Mouse (Mus musculus) kidney, postnatal 14 days (tissue): ENCODE data around the gene Rrp9.
"Not testable (repeated sequence)": the region's sequence is repeated elsewhere in the genome, so short reads cannot be mapped to it uniquely, and the experiment has no call there.

Experiments used
- DNase-seq: peaks from one replicate; pipeline ENCODE4 v3.0.0; 2022; ENCODE audit warnings: mixed read lengths

Rrp9 gene

GRCm38 (mm10) chr9:106476002-106476923 lies 500 bp downstream of the Rrp9 start:
- peak; percentile 53 for DNase-seq

- peak; percentile 100 for DNase-seq
These were observed 1.2 kb downstream of the Rrp9 start, which contains the start of gene Parp3 for GRCm38 (mm10) chr9:106476924-106477484. Gene Parp3 (minus strand): TSS chr9:106476949.

- no peak for DNase-seq
These were observed 1.9 kb downstream of the Rrp9 start for GRCm38 (mm10) chr9:106477649-106478048.

- DNase-seq, result no peak
These were observed 2.3 kb downstream of the Rrp9 start for GRCm38 (mm10) chr9:106478101-106478500.

GRCm38 (mm10) chr9:106480541-106480940 lies 4.8 kb downstream of the Rrp9 start:
- no peak for DNase-seq

- DNase-seq, result no peak
These were observed 5.3 kb downstream of the Rrp9 start for GRCm38 (mm10) chr9:106481075-106481474.

GRCm38 (mm10) chr9:106481676-106482075 lies 5.9 kb downstream of the Rrp9 start:
- no peak for DNase-seq

GRCm38 (mm10) chr9:106482578-106483115 lies 6.9 kb downstream of the Rrp9 start:
- no peak for DNase-seq

- DNase-seq, result no peak
These were observed 7.4 kb downstream of the Rrp9 start for GRCm38 (mm10) chr9:106483136-106483535.

GRCm38 (mm10) chr9:106483606-106484005 lies 7.8 kb downstream of the Rrp9 start:
- no peak for DNase-seq

GRCm38 (mm10) chr9:106485076-106485475 lies 9.3 kb downstream of the Rrp9 start:
- no peak for DNase-seq

GRCm38 (mm10) chr9:106487602-106488001 lies 11.8 kb downstream of the Rrp9 start:
- not testable (repeated sequence) for DNase-seq

- DNase-seq, result no peak
These were observed 23.9 kb downstream of the Rrp9 start, which contains the start of gene Iqcf1 for GRCm38 (mm10) chr9:106499667-106500066. Gene Iqcf1 (plus strand): TSS chr9:106499967.

GRCm38 (mm10) chr9:106501846-106502245 lies 26.1 kb downstream of the Rrp9 start:
- DNase-seq, result no peak

- DNase-seq, result no peak
These were observed 28.5 kb downstream of the Rrp9 start for GRCm38 (mm10) chr9:106504246-106504645.

GRCm38 (mm10) chr9:106509356-106509755 lies 33.6 kb downstream of the Rrp9 start:
- no peak for DNase-seq

GRCm38 (mm10) chr9:106512729-106513450 lies 37.1 kb downstream of the Rrp9 start:
- DNase-seq, result peak; percentile 33

- DNase-seq, result no peak
These were observed 37.8 kb downstream of the Rrp9 start for GRCm38 (mm10) chr9:106513566-106513965.

GRCm38 (mm10) chr9:106514273-106514672 lies 38.5 kb downstream of the Rrp9 start, which contains the start of gene Iqcf5:
Gene Iqcf5 (plus strand): TSS chr9:106514573.
- no peak for DNase-seq

- DNase-seq, result no peak
These were observed 43.7 kb downstream of the Rrp9 start for GRCm38 (mm10) chr9:106519433-106519832.

- no peak for DNase-seq
These were observed 44.1 kb downstream of the Rrp9 start for GRCm38 (mm10) chr9:106519909-106520308.

- DNase-seq, result no peak
These were observed 56.1 kb downstream of the Rrp9 start for GRCm38 (mm10) chr9:106531833-106532232.

- DNase-seq, result no peak
These were observed 58.5 kb downstream of the Rrp9 start for GRCm38 (mm10) chr9:106534296-106534695.
